25 mouse cellular contexts compared by ENCODE assay signal in the genomic region with DNA sequence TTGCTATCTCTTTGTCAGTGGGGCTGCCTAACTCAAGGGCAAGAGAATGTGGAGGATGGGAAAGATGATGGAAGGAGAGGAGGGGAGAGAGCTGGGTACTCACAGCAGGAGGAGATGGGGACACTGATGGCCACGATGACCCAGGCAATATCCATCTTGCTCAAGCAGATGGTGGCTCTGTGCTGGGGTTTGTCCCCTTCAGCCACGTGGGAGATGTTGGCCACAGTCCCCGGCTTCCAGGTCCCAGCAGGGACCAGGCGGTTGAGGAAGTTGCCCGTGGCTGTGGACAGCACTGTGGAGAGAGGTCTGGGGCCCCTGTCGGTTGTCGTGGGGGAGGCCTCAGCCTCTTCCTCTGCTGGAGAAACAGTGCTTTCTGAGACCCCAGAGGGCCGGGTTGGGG. TPM values are rescaled to one million over a fixed set of nuclear protein-coding genes. Genes with fewer than 3 reads are reported as not detected.
DNase-seq lines count a peak whose midpoint lies in the region; ATAC-seq lines count a peak whose summit lies in the region.
"Had no signal": no experiment of that assay in that cellular context is flagged by ENCODE, and none has a peak within 500 bp of the region (broad histone marks: within the 10 kb centered on the region; RNA-seq: fewer than 3 reads in every experiment).

No protein-coding gene starts in this region.

- 0 out of 2 replicates have a peak overlapping the region, but pooled peaks have one; percentile 13 for H3K9ac ChIP-seq in neural tube, embryonic 12.5 days
- H3K9ac ChIP-seq: embryonic facial prominence, embryonic 13.5 days; heart, embryonic 15.5 days; limb, embryonic 15.5 days; liver, embryonic 15.5 days had no signal

- no peak for ATAC-seq in neural tube, embryonic 12.5 days (ENCODE audit: low FRiP score, low read depth)
- ATAC-seq in erythroid progenitor cell, adult 5-6 weeks (replicated peaks; ENCODE audit: low FRiP score, poor library complexity, severe bottlenecking): no peak
- ATAC-seq in megakaryocyte-erythroid progenitor cell, adult 5-6 weeks (replicated peaks; ENCODE audit: low FRiP score, low TSS enrichment, poor library complexity, severe bottlenecking): no peak
- ATAC-seq: activated CD4-positive, CD25-positive, alpha-beta regulatory T cell, adult 4 months; CD4-positive, CD25-positive, alpha-beta regulatory T cell, adult 4 months; lung, postnatal 0 days; midbrain, embryonic 16.5 days; Patski had no signal

- no peak overlapping the region for H3K4me2 ChIP-seq in neural tube, embryonic 12.5 days (replicated peaks)
- H3K4me2 ChIP-seq: embryonic facial prominence, embryonic 13.5 days; heart, embryonic 15.5 days; limb, embryonic 15.5 days; liver, embryonic 15.5 days had no signal

- H3K4me3 ChIP-seq in neural tube, embryonic 12.5 days: no peak overlapping the region
- H3K4me3 ChIP-seq: embryonic facial prominence, embryonic 13.5 days; heart, adult 2 months; heart, embryonic 15.5 days; limb, embryonic 15.5 days; liver, embryonic 15.5 days had no signal

- 73% methylated on average over 8 of the region's 8 CpGs for WGBS in neural tube, embryonic 12.5 days

- H3K27ac ChIP-seq in neural tube, embryonic 12.5 days: no peak overlapping the region
- H3K27ac ChIP-seq: embryonic facial prominence, embryonic 13.5 days; heart, adult 2 months; heart, embryonic 15.5 days; limb, embryonic 15.5 days; liver, embryonic 15.5 days had no signal

- H3K9me3 ChIP-seq in neural tube, embryonic 12.5 days: no peaks in the 10 kb centered on the region
- H3K9me3 ChIP-seq: embryonic facial prominence, embryonic 13.5 days; heart, embryonic 15.5 days; limb, embryonic 15.5 days; liver, embryonic 15.5 days had no signal

- peaks cover 16% of the 10 kb centered on the region; the same call in 1 of the 2 replicates for H3K27me3 ChIP-seq in neural tube, embryonic 12.5 days (replicated peaks)
- H3K27me3 ChIP-seq: embryonic facial prominence, embryonic 13.5 days; heart, embryonic 15.5 days; limb, embryonic 15.5 days; liver, embryonic 15.5 days had no signal

- peak; percentile 88 for DNase-seq in cerebellum, adult 11-12 months
- no peak for DNase-seq in cerebellum, postnatal 4 days (ENCODE audit: low spot score in 2 of 2)
- DNase-seq in neural tube, embryonic 10.5 days (ENCODE audit: extremely low spot score, low spot score): no peak
- DNase-seq in cerebellum, postnatal 36 days: peak; percentile 57 to 67
- DNase-seq in lung, adult 18-20 months: no peak
- DNase-seq: adrenal gland, postnatal 14 days; gastrocnemius, postnatal 14 days; heart, adult 2 months; kidney, adult 2 months; kidney, postnatal 10 days; retina, postnatal 1 day; thymus, postnatal 4 days had no signal

- H3K36me3 ChIP-seq in neural tube, embryonic 12.5 days: peaks cover 8% of the 10 kb centered on the region; the same call in 1 of the 2 replicates
- H3K36me3 ChIP-seq: embryonic facial prominence, embryonic 13.5 days; heart, embryonic 15.5 days; limb, embryonic 15.5 days; liver, embryonic 15.5 days had no signal

- H3K4me1 ChIP-seq in neural tube, embryonic 12.5 days: peaks cover 34% of the 10 kb centered on the region

RNA-seq across cellular contexts. Expression of a gene that starts 18.5 kb away (rescaled TPM):
- 0.62 and 0.83 TPM in 2 replicates for polyA plus RNA-seq in neural tube, embryonic 12.5 days (2016; fragmentation: Nextera tagmentation; extraction: Ambion mirVana)
- 1.8 and 2.1 TPM in 2 replicates for total RNA-seq in erythroid progenitor cell, adult 5-6 weeks (2015; ENCODE audit: low replicate concordance)
- 5.4 TPM in 1 of 2 replicates, not detected in the other for total RNA-seq in erythroid progenitor cell, adult 5-6 weeks (2017; ENCODE audit: low replicate concordance)
- total RNA-seq in megakaryocyte-erythroid progenitor cell, adult 5-6 weeks (2014; fragmentation: Nextera tagmentation): 1.2 and 22.3 TPM in 2 replicates
- total RNA-seq in megakaryocyte-erythroid progenitor cell, adult 5-6 weeks (2017): 1.2 and 3.9 TPM in 2 replicates
- total RNA-seq: adrenal gland, postnatal 14 days; ES-E14 had no signal
- polyA plus RNA-seq: Patski had no signal

Comparison
In these comparisons a context has a peak if more than half of its experiments do, and no peak if none do; other contexts are left out.
1. DNase-seq: peak in cerebellum, adult 11-12 months (single experiment) and cerebellum, postnatal 36 days (2 of 2); none in cerebellum, postnatal 4 days (0 of 2), neural tube, embryonic 10.5 days (single experiment) and lung, adult 18-20 months (0 of 2).